Mouse (Mus musculus) ovary, postnatal 10 days (tissue): ENCODE results near the gene Gadd45b.

Experiments
- DNase-seq: peaks from one replicate; pipeline ENCODE4 v3.0.0; 2022; ENCODE audit warnings: low spot score

The Gadd45b gene

GRCm38 (mm10) chr10:80956385-80956784, 26.5 kb downstream of the Gadd45b start:
- no peak for DNase-seq

- no peak for DNase-seq
Observed at GRCm38 (mm10) chr10:80956901-80957300, 27.0 kb downstream of the Gadd45b start.

- DNase-seq: no peak
Observed at GRCm38 (mm10) chr10:80957791-80958190, 27.9 kb downstream of the Gadd45b start.

- DNase-seq: no peak
Observed at GRCm38 (mm10) chr10:80958979-80959637, 29.2 kb downstream of the Gadd45b start.

- no peak for DNase-seq
Observed at GRCm38 (mm10) chr10:80960551-80961508, 31.0 kb downstream of the Gadd45b start.

GRCm38 (mm10) chr10:80962051-80962472, 32.2 kb downstream of the Gadd45b start:
- no peak for DNase-seq

DNA sequence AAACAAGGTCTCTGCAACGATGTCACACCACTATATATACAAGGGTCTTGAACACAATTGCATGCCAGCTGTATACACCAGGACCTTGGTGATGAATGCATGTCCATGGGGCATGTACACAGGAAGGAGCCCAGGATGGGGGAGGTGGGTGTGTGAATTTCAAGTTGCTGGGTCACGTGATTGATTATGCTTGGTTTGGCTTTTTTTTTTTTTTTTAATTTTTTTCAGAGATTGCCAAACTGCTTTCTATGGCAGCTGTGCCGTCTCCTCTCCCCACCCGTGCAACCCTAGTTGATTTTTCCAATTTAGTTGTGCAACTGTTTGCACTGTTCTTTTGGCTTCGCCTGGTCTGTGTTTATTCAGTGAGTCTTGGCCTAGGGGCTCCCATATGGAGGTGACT, 32.7 kb downstream of the Gadd45b start:
- no peak for DNase-seq

DNA sequence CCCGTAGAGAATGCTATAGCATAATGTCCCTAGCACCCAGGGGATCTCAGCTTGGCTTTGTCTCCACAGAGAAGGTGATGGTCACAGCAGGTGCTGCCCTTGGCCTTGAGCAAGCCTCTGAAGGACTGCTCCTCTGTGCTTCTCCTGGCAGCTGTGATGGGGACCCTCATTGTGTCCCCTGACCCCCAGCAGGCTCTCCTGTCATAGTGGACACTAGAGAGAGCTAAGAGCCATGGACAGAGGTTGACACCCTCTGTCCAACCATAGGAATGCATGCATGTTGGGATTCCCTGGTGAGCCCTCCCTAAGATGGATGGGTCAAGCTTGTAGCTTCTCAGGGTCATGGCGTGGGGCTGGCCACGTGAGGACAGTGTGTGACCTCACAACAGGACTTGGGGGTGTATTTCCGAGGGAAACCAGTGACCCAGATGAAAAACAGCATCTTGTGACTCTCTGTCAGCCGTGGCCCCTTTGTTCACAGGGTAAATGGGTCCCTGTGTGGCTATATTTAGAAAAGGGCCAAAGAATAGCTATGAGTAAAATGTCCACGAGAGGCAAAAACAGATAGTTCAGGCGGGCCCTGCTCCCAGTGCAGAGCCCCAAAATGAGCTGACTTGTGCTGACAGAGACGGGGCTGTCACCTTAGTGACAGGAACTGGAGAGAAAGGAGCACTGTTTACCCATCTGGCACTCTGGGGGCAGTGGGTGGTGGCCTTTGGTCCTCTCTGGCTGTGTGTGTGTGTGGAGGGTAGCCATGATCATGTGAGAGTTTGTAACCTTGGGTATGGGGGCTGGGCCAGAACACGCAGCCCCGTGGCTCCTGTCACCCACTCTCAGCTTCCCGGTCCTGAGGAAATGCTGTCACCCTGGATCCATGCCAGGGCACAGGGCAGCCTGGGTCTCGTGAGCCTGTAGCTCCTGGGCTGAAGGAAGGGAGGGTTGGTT, 33.4 kb downstream of the Gadd45b start:
- DNase-seq: no peak

GRCm38 (mm10) chr10:80966296-80966695, 36.4 kb downstream of the Gadd45b start:
- DNase-seq: no peak

DNA sequence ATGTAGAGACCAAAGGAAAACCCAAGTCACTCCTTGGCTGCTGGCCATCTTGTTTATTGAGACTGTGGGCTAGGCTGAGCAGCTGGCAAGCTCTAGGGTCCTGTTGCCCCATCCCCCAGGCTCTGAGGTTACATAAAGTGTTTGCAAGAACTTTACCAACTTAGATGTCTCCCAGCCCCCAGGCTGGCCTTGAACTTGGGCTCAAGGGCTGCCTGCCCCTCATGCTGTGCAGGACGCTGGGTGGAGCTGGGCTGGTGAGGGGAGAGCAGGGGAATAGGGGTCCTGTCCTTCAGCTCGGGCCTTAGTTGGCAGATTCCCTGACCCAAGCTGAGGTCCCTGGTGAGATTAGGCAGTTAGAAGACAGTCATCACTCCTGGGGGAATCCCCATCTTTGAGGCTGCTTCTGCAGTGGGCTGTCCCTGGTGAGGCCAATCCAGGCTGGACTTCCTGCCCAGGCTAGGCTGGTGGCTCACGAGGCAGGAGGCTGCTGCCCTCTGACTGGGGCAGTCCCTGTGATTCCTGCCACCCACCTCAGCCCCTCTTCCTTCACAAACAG, 37.3 kb downstream of the Gadd45b start:
- DNase-seq: no peak

GRCm38 (mm10) chr10:80968106-80968505, 38.2 kb downstream of the Gadd45b start:
- DNase-seq: no peak

DNA sequence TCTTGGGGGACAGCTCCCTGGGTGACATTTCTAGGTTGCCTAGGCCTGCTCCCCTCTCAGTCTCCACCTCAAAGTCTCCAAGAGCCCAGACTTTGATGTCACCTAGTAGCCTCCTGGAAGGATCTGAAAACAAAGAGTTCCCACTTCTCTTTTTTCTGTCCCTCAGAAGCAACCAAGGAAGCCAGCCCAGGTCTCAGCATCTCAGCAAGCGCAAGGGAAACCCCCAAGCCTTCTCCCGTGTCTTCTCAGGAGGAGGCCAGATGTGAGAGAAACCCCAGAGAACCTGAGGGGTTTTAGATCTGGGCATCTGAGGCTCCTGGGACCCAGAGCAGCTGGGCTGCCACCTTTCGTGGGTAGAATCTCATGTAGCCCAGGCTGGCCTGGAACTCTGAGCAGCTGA, 39.4 kb downstream of the Gadd45b start:
- DNase-seq: no peak

DNA sequence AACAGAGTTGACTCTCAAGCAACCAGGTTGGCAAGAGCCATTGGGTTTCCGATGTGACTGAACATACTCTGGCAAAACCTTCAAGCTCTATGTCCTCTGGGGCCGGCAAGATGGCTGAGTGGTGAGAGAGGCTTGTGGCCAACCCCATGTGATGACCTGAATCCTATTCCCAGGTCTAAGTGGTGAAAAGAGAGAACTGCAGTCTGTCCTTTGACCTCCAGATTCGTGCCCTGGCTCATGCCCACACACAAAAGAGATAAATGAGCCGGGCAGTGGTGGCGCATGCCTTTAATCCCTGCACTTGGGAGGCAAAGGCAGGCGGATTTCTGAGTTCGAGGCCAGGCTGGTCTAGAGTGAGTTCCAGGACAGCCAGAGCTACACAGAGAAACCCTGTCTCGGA, 40.3 kb downstream of the Gadd45b start:
- no peak for DNase-seq

GRCm38 (mm10) chr10:80971533-80971932, 41.7 kb downstream of the Gadd45b start:
- no peak for DNase-seq

- no peak for DNase-seq
Observed at GRCm38 (mm10) chr10:80972071-80972987, 42.5 kb downstream of the Gadd45b start.

GRCm38 (mm10) chr10:80973722-80974121, 43.8 kb downstream of the Gadd45b start:
- DNase-seq: no peak

DNA sequence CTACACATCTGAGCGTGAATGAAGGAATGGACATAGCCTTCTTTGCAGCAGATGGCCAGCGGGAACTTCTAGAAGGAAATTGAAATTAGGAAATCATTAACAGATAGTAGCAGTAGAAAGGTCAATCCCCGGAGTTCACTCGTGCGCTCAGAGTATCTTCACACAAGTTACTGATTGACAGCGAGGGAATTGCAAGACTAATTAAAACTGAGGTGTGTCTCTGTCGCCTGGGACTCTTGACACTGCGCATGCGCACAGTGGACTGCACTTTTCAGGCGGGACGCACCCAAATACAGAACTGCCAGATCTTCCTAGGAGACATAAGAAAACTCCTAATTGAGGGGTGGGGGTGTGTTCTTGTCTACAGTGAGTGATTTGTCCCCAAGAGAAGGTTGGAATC, 45.6 kb downstream of the Gadd45b start:
- no peak for DNase-seq

DNA sequence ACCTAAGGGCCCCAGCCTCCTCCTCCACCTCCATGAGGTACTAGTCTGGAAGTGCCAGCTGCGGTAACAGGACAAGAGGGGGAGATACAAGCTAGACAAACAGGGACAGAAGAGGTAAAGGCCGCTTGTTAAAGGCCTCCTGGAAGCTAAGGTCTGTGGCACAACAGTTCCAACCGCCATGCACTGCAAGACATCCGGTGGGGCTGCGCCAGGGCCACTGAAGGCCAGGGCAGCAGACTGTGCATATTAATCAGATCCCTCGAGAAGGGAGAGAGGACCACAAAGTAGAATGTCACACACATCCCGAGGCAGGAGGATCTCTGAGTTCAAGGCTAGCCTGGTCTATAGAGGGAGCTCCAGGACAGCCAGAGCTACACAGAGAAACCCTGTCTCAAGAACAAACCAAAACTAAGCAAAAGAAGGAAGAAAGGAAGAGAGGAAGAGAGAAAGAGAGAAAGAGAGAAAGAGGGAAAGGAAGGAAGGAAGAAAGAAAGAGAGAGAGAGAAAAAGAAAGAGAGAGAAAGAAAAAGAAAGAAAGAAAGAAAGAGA, 51.8 kb downstream of the Gadd45b start:
- no peak for DNase-seq
